Mouse (Mus musculus) heart, postnatal 0 days (tissue): ENCODE measurements around the gene Nkain1. TPM values are rescaled to one million over a fixed set of nuclear protein-coding genes. Genes with fewer than 3 reads are reported as not detected.

Source experiments
- ATAC-seq: fragments of 200-750 bp; cut with Nextera tagmentation; 2 replicates; pipeline ENCODE4 v1.8.0; 2017; ENCODE audit warnings: low read depth, moderate number of reproducible peaks, moderate library complexity; ENCODE audit not compliant: insufficient read depth
- DNase-seq: peaks from one replicate; pipeline ENCODE4 v3.0.0-alpha.2; 2016; ENCODE audit warnings: low spot score
- H3K27ac ChIP-seq: fragments of 300-500 bp; sonication (generic); 2 replicates; pipeline ENCODE4 v1.5.1; 2014; ENCODE audit warnings: low read depth, mild to moderate bottlenecking
- H3K27me3 ChIP-seq: fragments of 300-500 bp; sonication (generic); 2 replicates; pipeline ENCODE4 v1.6.1; 2014; ENCODE audit warnings: low read length, mixed read lengths; ENCODE audit not compliant: control insufficient read depth, insufficient read depth
- H3K36me3 ChIP-seq: fragments of 300-500 bp; sonication (generic); replicated peaks from 2 replicates; pipeline ENCODE4 v1.6.1; 2014; ENCODE audit warnings: low read length, mixed read lengths; ENCODE audit not compliant: control insufficient read depth, insufficient read depth
- H3K4me1 ChIP-seq: fragments of 300-500 bp; sonication (generic); 2 replicates; pipeline ENCODE4 v1.6.1; 2014; ENCODE audit warnings: antibody characterized with exemption; ENCODE audit not compliant: control insufficient read depth, insufficient read depth
- H3K4me2 ChIP-seq: fragments of 300-500 bp; sonication (generic); 2 replicates; pipeline ENCODE4 v1.6.1; 2014; ENCODE audit warnings: low read depth, mild to moderate bottlenecking, low read length, moderate library complexity
- H3K4me3 ChIP-seq: fragments of 300-500 bp; sonication (generic); 2 replicates; pipeline ENCODE4 v1.5.1; 2014; ENCODE audit warnings: low read depth, low read length
- H3K9ac ChIP-seq: fragments of 300-500 bp; sonication (generic); replicated peaks from 2 replicates; pipeline ENCODE4 v1.6.1; 2014; ENCODE audit warnings: low read depth, low read length, mixed read lengths
- H3K9me3 ChIP-seq: fragments of 300-500 bp; sonication (generic); replicated peaks from 2 replicates; pipeline ENCODE4 v1.6.1; 2016; ENCODE audit warnings: low read length; ENCODE audit not compliant: control insufficient read depth
- CTCF ChIP-seq: IDR thresholded peaks from 2 replicates; pipeline ENCODE4 v1.5.1; 2016; ENCODE audit warnings: antibody characterized with exemption, control low read depth, low read depth
- EP300 ChIP-seq: IDR thresholded peaks from 2 replicates; pipeline ENCODE4 v1.6.1; 2016; ENCODE audit warnings: antibody characterized with exemption, low read depth
- WGBS: fragments of 180-500 bp; shearing (Covaris S2); extraction: QIAGEN DNeasy Blood & Tissue Kit; methylation state at CpG from one replicate; pipeline ENCODE4 v1.1.7; 2014; 5-methylcytosine and 5-hydroxymethylcytosine counted together
- polyA plus RNA-seq: library from polyadenylated mRNA; unstranded; fragments of >200 nt; fragmentation: Nextera tagmentation; extraction: Ambion mirVana; gene quantifications from 2 replicates; pipeline ENCODE4 v1.2.1, GENCODE M21; 2015
- total RNA-seq: library from RNA; depleted of rRNA; stranded (reverse); fragments of >200 nt; gene quantifications from 2 replicates; pipeline ENCODE4 v1.2.3, GENCODE M21; 2014; ENCODE audit warnings: low replicate concordance

Nkain1 gene
- total and polyA plus RNA-seq, 2 experiments from 2014 or later: 0.53 to 18.9 TPM

DNA sequence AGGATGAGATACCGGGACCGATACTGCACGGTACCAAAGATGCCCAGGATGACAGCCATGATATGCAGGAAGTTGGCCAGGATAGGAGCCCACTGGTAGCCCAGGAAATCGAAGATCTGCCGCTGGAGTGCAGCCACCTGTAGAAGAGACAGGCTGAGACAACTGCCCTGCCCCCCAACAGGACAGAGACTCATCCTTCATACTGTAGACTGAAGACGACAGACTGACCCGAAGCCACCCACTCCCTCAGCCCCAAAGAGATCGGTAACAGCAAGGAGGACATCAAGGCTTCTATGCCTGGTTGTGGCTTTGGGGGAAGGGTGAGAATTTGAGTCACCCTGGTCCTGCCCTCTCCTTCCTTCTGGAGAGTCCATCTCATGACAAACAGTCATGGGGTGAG, 34.9 kb downstream of the Nkain1 start:
- no peak overlapping the region for H3K9ac ChIP-seq
- H3K4me1 ChIP-seq: no peaks in the 10 kb centered on the region
- no peak overlapping the region for H3K27ac ChIP-seq
- 69% methylated on average over 8 of the region's 8 CpGs for WGBS
- no peak for TF ChIP-seq EP300
- TF ChIP-seq CTCF: no peak
- no peak overlapping the region for H3K4me2 ChIP-seq
- ATAC-seq (no peak), DNase-seq (no peak)
- H3K36me3 ChIP-seq: no peaks in the 10 kb centered on the region
- H3K4me3 ChIP-seq: no peak overlapping the region
- H3K9me3 ChIP-seq: no peaks in the 10 kb centered on the region
- no peaks in the 10 kb centered on the region for H3K27me3 ChIP-seq

DNA sequence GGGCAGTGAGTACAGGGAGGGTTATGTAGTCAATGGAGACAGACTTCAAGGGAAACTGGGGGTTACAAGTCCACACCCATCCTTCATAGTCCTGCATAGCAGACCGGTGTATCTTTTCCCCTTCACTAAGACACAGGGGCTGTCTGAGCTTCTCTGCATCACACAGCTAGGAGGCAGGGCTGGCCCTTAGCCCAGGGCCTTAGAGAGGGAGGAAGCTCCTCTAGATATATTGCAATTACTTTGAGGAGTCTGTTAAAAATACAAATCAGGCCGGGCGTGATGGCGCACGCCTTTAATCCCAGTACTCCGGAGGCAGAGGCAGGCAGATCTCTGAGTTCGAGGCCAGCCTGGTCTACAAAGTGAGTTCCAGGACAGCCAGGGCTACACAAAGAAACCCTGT, 36.6 kb downstream of the Nkain1 start:
- Histone ChIP-seq H3K4me1 (no peaks in the 10 kb centered on the region), H3K36me3 (no peaks in the 10 kb centered on the region), H3K9me3 (no peaks in the 10 kb centered on the region), H3K9ac (no peak overlapping the region), H3K4me3 (no peak overlapping the region), H3K27ac (no peak overlapping the region), H3K4me2 (no peak overlapping the region), H3K27me3 (no peaks in the 10 kb centered on the region)
- 95% methylated on average over 7 of the region's 7 CpGs for WGBS
- no peak for ATAC-seq
- no peak for DNase-seq
- TF ChIP-seq EP300: no peak

DNA sequence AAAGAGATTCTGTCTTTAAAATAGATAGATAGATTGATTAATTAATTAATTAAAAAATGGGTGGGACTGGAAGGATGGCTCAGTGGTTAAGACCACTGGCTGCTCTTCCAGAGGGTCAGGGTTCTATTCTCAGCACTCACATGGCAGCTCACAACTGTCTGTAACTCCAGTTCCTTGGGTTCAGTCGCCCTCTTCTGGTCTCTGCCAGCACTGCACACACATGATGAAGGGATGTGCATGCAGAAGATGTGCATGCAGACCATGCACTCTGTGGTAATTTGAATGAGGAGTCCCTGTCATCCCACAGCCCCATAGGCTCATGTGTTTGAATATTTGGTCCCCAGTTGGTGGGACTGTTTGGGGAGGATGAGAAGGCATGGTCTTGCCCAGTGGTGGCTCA, 38.2 kb downstream of the Nkain1 start:
- Histone ChIP-seq H3K9me3 (no peaks in the 10 kb centered on the region), H3K4me1 (peaks cover 4% of the 10 kb centered on the region; the same call in 1 of the 2 replicates), H3K27me3 (no peaks in the 10 kb centered on the region), H3K4me2 (no peak overlapping the region), H3K27ac (no peak overlapping the region), H3K9ac (no peak overlapping the region), H3K36me3 (no peaks in the 10 kb centered on the region), H3K4me3 (no peak overlapping the region)
- TF ChIP-seq EP300 (no peak), CTCF (peak; percentile 15; the same call in 1 of the 2 replicates)
- no peak for ATAC-seq
- no peak for DNase-seq
- 56% methylated on average over 1 of the region's 1 CpGs for WGBS

- Histone ChIP-seq H3K4me2 (no peak overlapping the region), H3K4me3 (no peak overlapping the region), H3K9me3 (no peaks in the 10 kb centered on the region), H3K36me3 (no peaks in the 10 kb centered on the region), H3K27ac (no peak overlapping the region), H3K9ac (no peak overlapping the region), H3K27me3 (no peaks in the 10 kb centered on the region), H3K4me1 (peaks cover 4% of the 10 kb centered on the region; the same call in 1 of the 2 replicates)
- WGBS: 37% methylated on average over 4 of the region's 4 CpGs
- peak; percentile 97 for TF ChIP-seq CTCF
- no peak for TF ChIP-seq EP300
- DNase-seq (peak; percentile 45), ATAC-seq (no peak)
Measured at GRCm38 (mm10) chr4:130533975-130534374, 40.0 kb downstream of the Nkain1 start.

DNA sequence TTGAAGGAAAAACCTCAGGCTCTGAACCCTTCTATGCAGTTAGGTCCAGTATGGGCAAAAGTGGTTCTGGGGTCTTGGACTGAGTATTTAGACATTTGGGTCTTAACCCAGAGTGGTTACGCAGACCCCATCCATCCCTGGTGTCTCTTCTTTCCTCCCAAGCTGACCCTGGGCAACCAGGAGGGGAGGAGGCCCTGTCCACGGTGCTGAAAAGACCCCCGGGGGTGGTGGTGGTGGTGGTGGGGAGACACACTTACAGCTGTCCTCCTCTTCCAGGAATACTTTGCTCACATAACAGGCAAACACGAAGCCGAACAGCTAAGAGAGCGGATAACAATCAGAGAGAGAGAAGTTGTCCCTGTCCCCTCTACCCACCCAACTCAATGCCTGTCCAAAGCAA, 41.6 kb downstream of the Nkain1 start:
- TF ChIP-seq EP300 (no peak), CTCF (no peak)
- no peaks in the 10 kb centered on the region for H3K27me3 ChIP-seq
- no peak overlapping the region for H3K27ac ChIP-seq
- no peaks in the 10 kb centered on the region for H3K36me3 ChIP-seq
- ATAC-seq (no peak), DNase-seq (no peak)
- H3K9me3 ChIP-seq: no peaks in the 10 kb centered on the region
- H3K4me1 ChIP-seq: peaks cover 4% of the 10 kb centered on the region; the same call in 1 of the 2 replicates
- H3K9ac ChIP-seq: no peak overlapping the region
- WGBS: 53% methylated on average over 6 of the region's 6 CpGs
- H3K4me3 ChIP-seq: no peak overlapping the region
- no peak overlapping the region for H3K4me2 ChIP-seq

- Histone ChIP-seq H3K27me3 (no peaks in the 10 kb centered on the region), H3K36me3 (no peaks in the 10 kb centered on the region), H3K4me3 (no peak overlapping the region), H3K9ac (no peak overlapping the region), H3K4me2 (peak overlapping the region; percentile 49), H3K9me3 (no peaks in the 10 kb centered on the region), H3K4me1 (peaks cover 4% of the 10 kb centered on the region; the same call in 1 of the 2 replicates), H3K27ac (no peak overlapping the region)
- DNase-seq (peak; percentile 38), ATAC-seq (peak; percentile 62; the same call in 1 of the 2 replicates)
- TF ChIP-seq EP300: no peak
- TF ChIP-seq CTCF: peak; percentile 79
- 14% methylated on average over 28 of the region's 28 CpGs for WGBS
Measured at GRCm38 (mm10) chr4:130531645-130532280, 42.2 kb downstream of the Nkain1 start.
